Mouse (Mus musculus) forebrain, embryonic 16.5 days (tissue): ENCODE measurements around the gene Pxmp4. TPM values are rescaled to one million over a fixed set of nuclear protein-coding genes. Genes with fewer than 3 reads are reported as not detected.

Experiments used
- ATAC-seq: fragments of 200-750 bp; cut with Nextera tagmentation; 2 replicates; pipeline ENCODE4 v1.8.0; 2017; ENCODE audit warnings: mild to moderate bottlenecking, moderate library complexity
- H3K27ac ChIP-seq: fragments of 300-500 bp; sonication (generic); 2 replicates; pipeline ENCODE4 v1.5.1; 2014; ENCODE audit warnings: low read length, control low read depth
- H3K27me3 ChIP-seq: fragments of 300-500 bp; sonication (generic); replicated peaks from 2 replicates; pipeline ENCODE4 v1.6.1; 2014; ENCODE audit warnings: low read length; ENCODE audit not compliant: control insufficient read depth, insufficient read depth
- H3K36me3 ChIP-seq: fragments of 300-500 bp; sonication (generic); 2 replicates; pipeline ENCODE4 v1.6.1; 2014; ENCODE audit not compliant: control insufficient read depth, insufficient read depth
- H3K4me1 ChIP-seq: fragments of 300-500 bp; sonication (generic); replicated peaks from 2 replicates; pipeline ENCODE4 v1.6.1; 2014; ENCODE audit warnings: low read length; ENCODE audit not compliant: control insufficient read depth, insufficient read depth
- H3K4me2 ChIP-seq: fragments of 300-500 bp; sonication (generic); 2 replicates; pipeline ENCODE4 v1.6.1; 2014; ENCODE audit warnings: mild to moderate bottlenecking, low read length, control low read depth
- H3K4me3 ChIP-seq: fragments of 300-500 bp; sonication (generic); replicated peaks from 2 replicates; pipeline ENCODE4 v1.5.1; 2014; ENCODE audit warnings: mild to moderate bottlenecking, low read length, control low read depth
- H3K9ac ChIP-seq: fragments of 300-500 bp; sonication (generic); replicated peaks from 2 replicates; pipeline ENCODE4 v1.6.1; 2014; ENCODE audit warnings: low read depth, low read length, control low read depth
- H3K9me3 ChIP-seq: fragments of 300-500 bp; sonication (generic); 2 replicates; pipeline ENCODE4 v1.6.1; 2016; ENCODE audit warnings: low read length; ENCODE audit not compliant: control insufficient read depth
- WGBS: fragments of 180-500 bp; shearing (Covaris S2); extraction: QIAGEN DNeasy Blood & Tissue Kit; methylation state at CpG from one replicate; pipeline ENCODE4 v1.1.7; 2014; 5-methylcytosine and 5-hydroxymethylcytosine counted together
- polyA plus RNA-seq: library from polyadenylated mRNA; unstranded; fragments of >200 nt; fragmentation: Nextera tagmentation; extraction: Ambion mirVana; gene quantifications from 2 replicates; pipeline ENCODE4 v1.2.1, GENCODE M21; 2015

Pxmp4 gene
- polyA plus RNA-seq, 1 experiment from 2014 or later = 14.8 TPM

DNA sequence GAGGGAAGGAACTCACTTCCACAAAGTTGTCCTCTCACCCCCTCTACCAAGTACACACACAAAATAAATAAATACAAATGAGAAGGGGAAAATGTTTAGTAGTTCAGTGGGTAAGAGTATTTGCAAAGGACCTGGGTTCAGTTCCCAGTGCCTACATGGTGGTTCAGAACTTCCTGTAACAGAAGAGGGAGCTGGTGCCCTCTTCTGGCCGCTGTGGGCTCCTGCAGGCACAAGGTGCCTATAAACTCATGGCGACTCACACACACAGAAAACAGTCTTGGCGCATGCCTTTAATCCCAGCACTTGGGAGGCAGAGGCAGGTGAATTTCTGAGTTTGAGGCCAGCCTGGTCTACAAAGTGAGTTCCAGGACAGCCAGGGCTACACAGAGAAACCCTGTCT lies 35.0 kb upstream of the Pxmp4 start:
- no peak for ATAC-seq
- 94% methylated on average over 3 of the region's 3 CpGs for WGBS
- H3K9me3 ChIP-seq = peaks cover 6% of the 10 kb centered on the region; the same call in 1 of the 2 replicates
- no peak overlapping the region for H3K4me2 ChIP-seq
- no peaks in the 10 kb centered on the region for H3K4me1 ChIP-seq
- peaks cover 41% of the 10 kb centered on the region for H3K36me3 ChIP-seq
- H3K27ac ChIP-seq = no peak overlapping the region
- H3K4me3 ChIP-seq = no peak overlapping the region
- H3K27me3 ChIP-seq = no peaks in the 10 kb centered on the region
- no peak overlapping the region for H3K9ac ChIP-seq

DNA sequence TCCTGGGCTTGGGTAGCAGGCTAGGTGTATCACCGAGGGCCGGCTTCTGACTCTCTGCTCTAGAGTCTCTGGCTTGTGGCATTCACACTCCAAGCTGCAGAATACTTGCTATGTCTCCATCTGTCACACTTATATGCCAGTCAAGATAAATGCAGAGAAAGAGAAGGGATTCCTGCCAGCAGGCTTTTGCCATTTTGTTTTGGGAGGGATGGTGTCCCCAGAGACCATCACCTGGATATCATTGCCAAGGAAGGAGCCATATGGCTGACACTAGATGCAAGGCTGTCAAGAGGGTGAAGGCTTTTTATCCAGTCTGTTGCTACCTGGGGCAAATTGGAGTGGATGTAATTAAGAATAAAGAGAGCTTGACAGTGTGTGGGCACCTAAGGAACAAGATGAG lies 32.3 kb upstream of the Pxmp4 start:
- peaks cover 32% of the 10 kb centered on the region for H3K36me3 ChIP-seq
- 84% methylated on average over 2 of the region's 2 CpGs for WGBS
- no peak overlapping the region for H3K27ac ChIP-seq
- H3K4me3 ChIP-seq = no peak overlapping the region
- H3K4me1 ChIP-seq = no peaks in the 10 kb centered on the region
- H3K4me2 ChIP-seq = no peak overlapping the region
- H3K27me3 ChIP-seq = no peaks in the 10 kb centered on the region
- H3K9me3 ChIP-seq = peaks cover 6% of the 10 kb centered on the region; the same call in 1 of the 2 replicates
- H3K9ac ChIP-seq = no peak overlapping the region
- ATAC-seq = no peak

DNA sequence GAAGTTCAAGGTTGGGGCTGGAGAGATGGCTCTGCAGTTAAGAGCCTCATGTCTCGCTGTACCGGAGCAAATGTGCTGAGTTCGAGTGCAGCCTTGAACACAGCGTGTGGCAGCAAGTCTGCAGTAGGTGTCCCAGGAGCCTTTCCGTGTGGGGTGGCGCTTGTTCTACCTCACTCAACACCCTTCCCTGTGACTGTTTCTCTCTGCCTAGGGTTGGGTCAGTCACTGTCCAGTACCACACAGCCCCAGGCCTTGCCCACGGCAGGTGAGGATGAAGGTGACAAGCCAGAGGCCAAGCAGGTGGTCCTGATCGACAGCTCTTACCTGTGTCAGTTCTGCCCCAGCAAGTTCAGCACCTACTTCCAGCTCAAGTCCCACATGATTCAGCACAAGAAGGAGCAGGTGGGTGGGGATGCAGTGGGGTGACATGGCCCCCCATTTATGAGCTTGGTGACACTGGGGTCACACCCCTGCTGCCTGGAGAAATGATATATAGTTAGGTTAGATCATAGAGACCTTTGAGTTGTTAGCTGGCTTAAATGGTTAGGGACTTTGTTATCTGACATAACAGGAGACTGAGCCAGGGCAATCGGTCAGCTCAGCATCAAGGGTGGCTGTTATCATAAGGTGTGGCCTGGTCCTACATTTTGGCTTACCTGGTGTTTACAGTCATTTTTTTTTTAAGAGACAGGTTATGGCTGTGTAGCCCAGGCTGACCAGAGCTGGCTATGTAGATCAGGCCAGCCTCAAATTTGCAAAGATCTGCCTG lies 30.6 kb upstream of the Pxmp4 start:
- no peak overlapping the region for H3K4me3 ChIP-seq
- H3K4me2 ChIP-seq = no peak overlapping the region
- no peak for ATAC-seq
- H3K9me3 ChIP-seq = peaks cover 6% of the 10 kb centered on the region; the same call in 1 of the 2 replicates
- H3K27me3 ChIP-seq = no peaks in the 10 kb centered on the region
- 95% methylated on average over 9 of the region's 9 CpGs for WGBS
- H3K27ac ChIP-seq = no peak overlapping the region
- H3K9ac ChIP-seq = no peak overlapping the region
- H3K36me3 ChIP-seq = peaks cover 28% of the 10 kb centered on the region
- no peaks in the 10 kb centered on the region for H3K4me1 ChIP-seq

DNA sequence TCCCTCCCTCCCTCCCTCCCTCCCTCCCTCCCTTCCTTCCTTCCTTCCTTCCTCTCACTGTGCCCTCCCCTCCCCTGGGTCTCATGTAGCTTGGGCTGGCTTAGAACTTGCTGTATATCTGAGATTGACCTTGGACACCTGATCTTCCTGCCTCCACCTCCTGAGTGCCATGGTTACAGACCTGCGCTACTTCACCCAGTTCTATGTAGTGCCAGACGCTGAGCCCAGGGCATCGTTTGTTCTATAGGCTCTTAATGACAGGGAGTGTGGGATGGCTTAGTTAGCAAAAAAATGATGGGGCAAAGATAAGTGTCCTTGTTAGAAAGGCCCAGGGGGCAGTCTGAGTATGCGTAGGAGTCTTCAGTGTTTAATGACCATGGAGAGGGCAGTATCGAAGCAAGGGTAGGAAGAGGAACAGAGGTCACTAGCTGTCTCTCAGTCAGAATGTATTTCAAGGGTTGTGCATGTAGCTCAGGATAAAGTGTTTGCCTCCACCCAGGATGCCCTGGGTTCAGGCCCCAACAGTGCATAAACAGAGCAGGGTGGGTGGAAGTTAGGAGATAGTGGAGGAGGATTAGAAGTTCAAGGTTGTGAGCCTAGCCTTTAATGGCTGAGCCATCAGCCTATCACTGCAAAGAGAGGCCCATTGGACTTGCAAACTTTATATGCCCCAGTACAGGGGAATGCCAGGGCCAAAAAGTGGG lies 29.7 kb upstream of the Pxmp4 start:
- H3K9me3 ChIP-seq = peaks cover 3% of the 10 kb centered on the region; the same call in 1 of the 2 replicates
- H3K4me2 ChIP-seq = no peak overlapping the region
- H3K9ac ChIP-seq = no peak overlapping the region
- no peaks in the 10 kb centered on the region for H3K27me3 ChIP-seq
- ATAC-seq = no peak
- no peaks in the 10 kb centered on the region for H3K4me1 ChIP-seq
- 95% methylated on average over 5 of the region's 5 CpGs for WGBS
- no peak overlapping the region for H3K27ac ChIP-seq
- peaks cover 27% of the 10 kb centered on the region for H3K36me3 ChIP-seq
- H3K4me3 ChIP-seq = no peak overlapping the region

DNA sequence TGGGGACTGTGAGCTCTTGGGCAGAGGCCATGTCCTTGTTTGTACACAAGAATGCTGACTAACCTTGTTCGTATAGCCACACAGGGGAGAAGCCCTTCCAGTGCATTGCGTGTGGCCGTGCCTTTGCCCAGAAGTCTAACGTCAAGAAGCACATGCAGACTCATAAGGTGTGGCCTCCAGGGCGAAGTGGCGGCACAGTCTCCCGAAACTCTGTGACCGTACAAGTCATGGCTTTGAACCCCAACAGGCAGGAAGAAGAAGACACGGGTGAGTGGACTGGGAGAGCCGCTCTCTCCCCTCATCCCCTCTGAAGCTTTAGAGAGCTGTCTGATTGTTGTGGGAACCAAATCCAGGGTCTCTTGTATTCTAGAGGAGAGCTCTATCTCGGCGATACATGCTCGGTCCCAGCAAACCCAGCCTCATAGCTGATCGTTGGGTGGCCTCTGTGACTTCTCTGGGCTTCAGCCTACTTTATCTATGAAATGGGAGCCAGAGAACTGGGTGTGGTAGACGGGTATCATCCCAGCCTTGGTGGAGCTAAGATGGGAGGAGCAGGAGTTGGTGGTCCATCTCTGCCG lies 28.8 kb upstream of the Pxmp4 start:
- 92% methylated on average over 16 of the region's 16 CpGs for WGBS
- Histone ChIP-seq H3K4me2 (no peak overlapping the region), H3K27me3 (no peaks in the 10 kb centered on the region), H3K36me3 (peaks cover 23% of the 10 kb centered on the region), H3K9ac (no peak overlapping the region), H3K27ac (no peak overlapping the region), H3K4me1 (no peaks in the 10 kb centered on the region), H3K9me3 (no peaks in the 10 kb centered on the region), H3K4me3 (no peak overlapping the region)
- no peak for ATAC-seq

GRCm38 (mm10) chr2:154630531-154630930 lies 27.0 kb upstream of the Pxmp4 start:
- Histone ChIP-seq H3K4me2 (no peak overlapping the region), H3K27ac (no peak overlapping the region), H3K27me3 (no peaks in the 10 kb centered on the region), H3K9ac (no peak overlapping the region), H3K9me3 (no peaks in the 10 kb centered on the region), H3K36me3 (peaks cover 23% of the 10 kb centered on the region), H3K4me3 (no peak overlapping the region), H3K4me1 (no peaks in the 10 kb centered on the region)
- 74% methylated on average over 5 of the region's 5 CpGs for WGBS
- ATAC-seq = no peak

DNA sequence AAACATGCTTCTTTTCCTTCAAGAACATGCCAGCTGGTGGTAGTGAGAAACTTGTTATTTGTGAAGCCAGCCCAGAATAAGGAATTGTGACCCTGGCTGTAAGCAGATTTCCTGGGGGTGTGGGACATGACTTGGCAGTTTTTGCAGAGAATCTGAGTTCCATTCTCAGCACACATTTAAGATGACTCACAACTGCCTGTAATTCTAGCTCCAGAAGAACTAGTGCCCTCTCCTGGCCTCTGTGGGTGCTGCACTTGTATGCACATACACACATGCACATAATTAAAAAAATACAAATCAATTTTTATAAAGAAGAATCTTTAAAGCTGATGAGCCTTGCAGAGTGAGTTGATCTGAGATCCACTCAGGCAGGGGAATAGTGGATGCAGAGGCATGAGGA lies 20.6 kb upstream of the Pxmp4 start:
- H3K27me3 ChIP-seq = no peaks in the 10 kb centered on the region
- H3K9me3 ChIP-seq = no peaks in the 10 kb centered on the region
- H3K4me3 ChIP-seq = no peak overlapping the region
- H3K27ac ChIP-seq = no peak overlapping the region
- peaks cover 25% of the 10 kb centered on the region for H3K36me3 ChIP-seq
- H3K9ac ChIP-seq = no peak overlapping the region
- no peaks in the 10 kb centered on the region for H3K4me1 ChIP-seq
- no peak for ATAC-seq
- no peak overlapping the region for H3K4me2 ChIP-seq

DNA sequence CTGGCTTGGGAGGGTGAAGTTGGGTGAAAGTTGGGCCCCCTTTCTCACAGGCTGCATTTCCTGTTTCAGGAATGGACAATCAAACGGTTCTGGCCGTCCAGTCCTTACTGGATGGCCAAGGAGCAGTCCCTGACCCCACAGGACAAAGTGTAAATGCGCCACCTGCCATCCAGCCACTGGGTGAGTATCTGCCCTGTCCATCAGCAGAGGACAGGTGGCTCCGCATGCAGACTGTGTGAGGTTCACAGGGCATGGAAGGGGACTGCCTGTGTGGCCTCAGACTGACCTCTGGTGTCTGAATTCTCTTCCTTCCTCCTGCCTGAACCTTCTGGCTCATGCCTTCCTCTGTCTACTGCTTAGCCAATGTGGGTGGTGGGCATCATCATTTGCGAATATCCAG lies 18.2 kb upstream of the Pxmp4 start:
- WGBS = 82% methylated on average over 5 of the region's 5 CpGs
- no peak overlapping the region for H3K27ac ChIP-seq

GRCm38 (mm10) chr2:154617061-154617460 lies 13.6 kb upstream of the Pxmp4 start:
- ATAC-seq = no peak
- Histone ChIP-seq H3K4me2 (no peak overlapping the region), H3K9me3 (no peaks in the 10 kb centered on the region), H3K4me3 (no peak overlapping the region), H3K4me1 (peaks cover 19% of the 10 kb centered on the region), H3K27ac (no peak overlapping the region), H3K9ac (no peak overlapping the region), H3K36me3 (no peaks in the 10 kb centered on the region), H3K27me3 (no peaks in the 10 kb centered on the region)
- 98% methylated on average over 3 of the region's 3 CpGs for WGBS

More for the DNA sequence above, 18.2 kb upstream of the Pxmp4 start:
- no peak overlapping the region for H3K9ac ChIP-seq
- H3K9me3 ChIP-seq = no peaks in the 10 kb centered on the region
- no peaks in the 10 kb centered on the region for H3K4me1 ChIP-seq
- H3K27me3 ChIP-seq = no peaks in the 10 kb centered on the region
- H3K36me3 ChIP-seq = peaks cover 19% of the 10 kb centered on the region
- no peak for ATAC-seq
- H3K4me2 ChIP-seq = no peak overlapping the region
- no peak overlapping the region for H3K4me3 ChIP-seq
